Mouse (Mus musculus): ENCODE measurements around the gene Pde5a.

- TF ChIP-seq POLR2A (IDR thresholded peaks at IDR 0.05; ENCODE audit: low read depth, low read length): no peak
- no peak for TF ChIP-seq CTCF (conservative IDR thresholded peaks at IDR 0.05; ENCODE audit: insufficient read depth, insufficient read length, low read depth, low read length)
Measured at GRCm38 (mm10) chr3:122729601-122729959, 833 bp downstream of the Pde5a start.
